Mouse (Mus musculus) spleen, postnatal 14 days (tissue): ENCODE measurements around the gene Spata13.

Source experiments
- DNase-seq, 2 experiments: peaks; one replicate each; pipeline ENCODE4 v3.0.0; 2021 to 2022; ENCODE audit warnings: low spot score in 2 of 2

Spata13 gene

DNA sequence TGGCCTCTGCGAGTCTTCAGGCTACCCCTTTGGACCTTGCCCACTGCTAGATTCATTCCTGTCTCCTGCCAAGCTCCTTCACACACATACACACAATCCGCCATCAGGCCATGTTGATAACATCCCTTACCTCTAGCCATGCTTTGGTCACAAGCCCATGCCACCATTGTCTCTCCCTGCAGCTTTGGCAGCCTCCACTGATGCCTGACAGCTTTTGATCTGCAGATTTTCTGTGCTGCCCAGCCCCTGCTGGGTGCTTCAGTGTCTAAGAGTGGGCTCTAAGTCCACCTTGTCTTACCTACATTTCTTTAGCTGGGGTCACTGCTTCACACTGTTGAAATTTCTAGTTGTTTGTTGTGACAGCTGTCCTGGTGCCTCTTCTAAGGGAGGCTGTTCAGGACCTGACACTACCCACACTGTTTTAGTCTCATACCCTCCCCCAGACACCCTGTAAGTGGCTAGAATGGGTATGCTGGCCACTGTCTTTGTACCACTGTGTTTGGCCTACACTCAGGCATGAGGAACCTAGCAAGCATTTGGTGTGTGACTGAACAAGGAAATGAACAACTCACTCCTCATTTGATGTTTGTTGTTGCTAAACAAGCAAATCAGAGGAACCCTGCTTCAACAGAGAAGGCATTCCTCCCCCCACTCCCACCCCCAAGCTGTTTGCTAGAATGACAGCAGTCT lies 43.0 kb downstream of the Spata13 start:
- DNase-seq = no peak

GRCm38 (mm10) chr14:60682361-60683023 lies 48.7 kb downstream of the Spata13 start:
- no peak for DNase-seq

DNA sequence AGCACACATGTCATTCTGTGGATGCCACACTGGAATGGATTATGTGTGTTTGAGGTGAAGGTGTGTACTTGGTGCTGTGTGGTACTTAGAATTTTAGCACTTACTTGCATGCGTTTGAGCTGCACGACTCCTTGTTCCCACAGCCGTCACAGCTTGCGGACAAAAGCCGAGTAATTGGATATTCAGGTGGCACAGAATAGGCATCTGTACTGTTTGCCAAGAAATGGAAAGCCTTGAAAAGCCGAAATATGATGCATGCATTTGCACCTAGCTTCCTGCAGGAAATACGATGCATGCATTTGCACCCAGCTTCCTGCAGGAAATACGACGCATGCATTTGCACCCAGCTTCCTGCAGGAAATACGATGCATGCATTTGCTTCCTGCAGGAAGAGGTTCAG lies 50.2 kb downstream of the Spata13 start:
- no peak for DNase-seq

- no peak for DNase-seq
These were observed 52.9 kb downstream of the Spata13 start for GRCm38 (mm10) chr14:60686733-60687132.

DNA sequence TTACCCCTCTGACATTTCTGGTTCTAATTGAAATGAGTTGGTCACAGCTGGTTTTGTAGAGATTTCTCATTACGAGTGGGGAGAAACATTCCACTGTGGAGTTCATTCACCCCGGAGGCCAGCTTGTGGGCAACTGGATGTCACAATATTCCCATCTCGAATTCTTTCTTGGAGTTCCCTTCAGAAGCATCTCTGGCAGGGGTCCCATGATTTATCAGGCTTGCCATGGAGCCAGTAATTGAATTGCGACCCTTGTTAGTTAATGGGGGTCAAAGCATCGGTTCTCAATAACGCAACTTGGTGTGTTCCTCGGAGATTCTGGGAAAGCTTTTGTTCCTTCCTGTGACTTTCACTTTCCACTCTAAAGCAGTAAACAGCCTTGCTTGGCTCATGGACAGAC lies 53.4 kb downstream of the Spata13 start:
- DNase-seq = no peak

DNA sequence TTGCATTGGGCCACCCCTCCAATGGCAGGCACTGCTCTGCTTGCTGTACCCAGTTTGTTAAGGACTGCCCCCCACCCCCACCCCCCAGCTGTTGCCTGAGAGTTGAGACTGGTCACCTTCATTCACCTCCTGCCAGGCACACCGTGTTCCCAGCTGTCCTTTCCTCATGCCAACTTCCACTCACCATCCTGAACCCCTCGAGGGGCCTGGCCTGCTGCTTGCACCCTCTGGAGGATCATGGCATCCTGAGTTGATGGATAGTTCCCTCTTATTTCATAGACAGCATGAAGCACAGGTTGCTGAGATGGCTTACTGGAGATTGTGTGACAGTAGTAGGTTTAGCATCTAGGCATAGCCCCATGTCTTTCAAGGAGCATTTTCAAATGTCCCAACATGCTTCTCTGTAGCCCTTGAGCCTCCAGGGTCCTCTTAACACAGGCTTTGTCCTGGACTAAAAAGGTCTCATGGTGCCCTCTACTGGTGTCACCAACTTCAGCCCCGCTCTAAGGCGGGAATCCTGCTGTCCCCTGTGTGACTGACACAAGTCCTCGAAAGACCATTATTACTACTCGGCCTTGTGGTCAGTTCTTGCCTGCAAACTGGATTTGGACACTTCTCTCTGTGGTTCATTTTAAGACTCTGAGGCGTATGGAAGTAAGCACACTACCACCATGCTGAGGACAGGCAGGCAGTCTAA lies 54.9 kb downstream of the Spata13 start:
- peak; percentile 48 to 65 for DNase-seq

GRCm38 (mm10) chr14:60689768-60690167 lies 56.0 kb downstream of the Spata13 start:
- DNase-seq = no peak

GRCm38 (mm10) chr14:60690631-60691030 lies 56.8 kb downstream of the Spata13 start:
- DNase-seq = no peak

GRCm38 (mm10) chr14:60693122-60693536 lies 59.3 kb downstream of the Spata13 start:
- DNase-seq = no peak

GRCm38 (mm10) chr14:60693666-60694065 lies 59.9 kb downstream of the Spata13 start:
- no peak for DNase-seq

GRCm38 (mm10) chr14:60694215-60694997 lies 60.6 kb downstream of the Spata13 start:
- peak in 1 of 2 experiments; percentile 63 for DNase-seq

DNA sequence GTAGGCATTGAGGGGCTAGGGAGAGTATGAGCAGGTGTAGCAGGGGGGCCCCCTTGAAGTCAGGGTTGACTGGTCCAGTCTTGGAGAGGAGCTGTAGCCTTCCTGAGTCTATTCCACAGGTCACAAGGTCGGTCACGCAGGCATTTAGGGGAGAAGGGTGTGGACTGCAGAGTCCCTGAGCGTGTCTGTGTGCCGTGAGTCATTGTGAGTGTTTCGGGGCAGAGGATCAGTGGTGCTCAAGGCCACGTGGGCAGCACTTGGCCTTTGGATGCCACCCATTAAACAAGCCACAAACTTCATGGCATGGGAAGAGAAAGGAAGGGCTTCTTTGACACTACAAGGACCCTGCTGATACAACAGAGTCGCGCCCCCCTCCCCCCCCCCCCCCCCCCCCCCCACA lies 63.5 kb downstream of the Spata13 start:
- no peak for DNase-seq

- no peak for DNase-seq
These were observed 65.2 kb downstream of the Spata13 start for GRCm38 (mm10) chr14:60698980-60699379.

GRCm38 (mm10) chr14:60702377-60703140 lies 68.8 kb downstream of the Spata13 start:
- DNase-seq = no peak

DNA sequence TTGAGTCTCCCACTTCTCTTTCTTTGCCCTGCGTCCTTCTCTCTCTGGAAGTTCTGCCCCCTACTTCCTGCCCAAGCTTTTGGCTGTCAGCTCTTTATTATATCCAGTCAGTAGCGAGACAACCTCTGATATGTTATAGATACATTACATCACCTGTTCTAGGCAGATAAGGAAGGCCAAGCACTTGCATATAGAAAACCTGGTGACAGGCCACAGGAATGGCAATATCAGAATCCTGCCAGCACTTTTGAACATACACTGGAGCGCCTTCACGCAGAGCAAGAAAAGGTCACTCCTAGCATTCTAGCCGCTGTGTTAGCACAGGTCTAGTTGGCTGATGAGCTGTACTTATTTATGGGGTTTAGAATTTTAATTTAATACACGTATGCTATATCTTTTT lies 70.7 kb downstream of the Spata13 start:
- DNase-seq = no peak

- peak in 1 of 2 experiments; percentile 23 for DNase-seq
These were observed 71.2 kb downstream of the Spata13 start for GRCm38 (mm10) chr14:60704961-60705360.

- DNase-seq = peak in 1 of 2 experiments; percentile 29
These were observed 75.4 kb downstream of the Spata13 start for GRCm38 (mm10) chr14:60709192-60709591.

DNA sequence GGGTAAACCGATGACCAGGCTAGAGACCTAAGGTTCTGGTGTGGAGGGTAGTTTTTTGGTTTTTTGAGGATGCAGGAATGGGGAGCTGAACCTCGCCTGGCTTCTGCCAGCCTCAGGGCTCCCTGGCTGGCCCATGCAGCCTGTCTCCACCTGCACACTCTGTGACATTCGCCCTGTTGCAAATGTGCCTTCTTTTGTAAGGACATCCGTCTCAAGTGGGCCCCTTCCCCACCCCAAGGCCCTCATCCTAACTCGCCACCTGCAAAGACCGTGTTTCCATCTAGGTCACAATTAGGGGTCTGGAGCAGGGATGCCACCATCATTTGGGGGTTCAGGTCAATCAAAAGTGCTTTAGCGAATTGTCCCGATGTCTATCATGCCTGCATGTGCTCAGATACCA lies 75.9 kb downstream of the Spata13 start:
- no peak for DNase-seq

DNA sequence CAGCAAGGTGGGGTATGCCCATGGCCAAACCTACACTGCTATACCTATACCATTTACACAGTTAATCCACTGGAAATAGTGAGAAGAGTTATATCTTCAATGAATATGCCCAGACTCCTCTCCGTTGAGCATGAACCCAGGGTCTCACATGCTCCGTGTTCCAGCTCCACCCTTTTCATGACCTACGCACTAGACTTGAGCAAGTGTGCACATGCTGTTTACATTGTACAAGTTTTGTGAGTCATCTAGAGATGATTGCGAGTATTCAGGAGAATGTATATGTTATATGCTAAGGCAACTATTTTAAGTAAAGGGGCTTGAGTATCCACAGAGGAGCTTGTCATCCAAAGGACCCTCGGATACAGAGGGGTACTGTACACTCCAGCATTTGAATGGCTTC lies 77.4 kb downstream of the Spata13 start:
- DNase-seq = no peak

DNA sequence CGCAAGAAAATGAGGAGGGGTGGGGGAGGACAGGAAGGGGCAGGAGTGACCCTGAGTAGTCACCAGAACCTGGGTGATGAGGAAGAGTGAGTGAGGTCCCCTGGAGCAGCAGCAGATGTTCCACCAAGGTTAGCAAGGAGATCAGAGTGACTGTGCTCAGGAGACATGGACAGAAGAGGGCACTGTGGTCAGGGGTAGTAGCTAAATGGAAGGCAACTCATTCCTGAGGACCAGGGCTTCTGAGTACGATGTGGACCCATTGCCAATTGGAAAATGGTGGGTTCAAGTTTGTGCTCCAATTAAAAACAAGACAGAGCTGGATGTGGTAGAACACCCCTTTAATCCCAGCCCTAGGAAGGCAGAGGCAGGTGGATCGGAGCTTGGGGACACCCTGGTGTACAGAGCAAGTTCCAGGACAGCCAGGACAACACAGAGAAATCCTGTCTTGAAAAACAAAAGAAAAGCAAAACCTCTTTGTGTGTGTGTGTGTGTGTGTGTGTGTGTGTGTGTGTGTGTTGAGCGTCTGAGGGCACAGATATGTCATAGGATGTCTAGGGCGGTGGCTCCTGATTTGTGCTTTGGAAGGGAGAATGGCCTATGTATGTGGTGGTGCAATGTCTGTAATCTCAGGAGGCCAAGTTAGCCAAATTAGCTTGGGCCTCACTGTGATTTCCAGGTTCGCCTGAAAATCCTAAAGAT lies 77.9 kb downstream of the Spata13 start:
- DNase-seq = no peak
